Mouse (Mus musculus) E14TG2a.4 (cell line): ENCODE data around the gene Fgf13.

Experiments
- CTCF ChIP-seq: conservative IDR thresholded peaks from 2 replicates; pipeline ENCODE4 v1.5.1; 2014; ENCODE audit warnings: low read length
- POU5F1 ChIP-seq: IDR thresholded peaks from 2 replicates; pipeline ENCODE4 v1.6.1; 2014; ENCODE audit warnings: low read length, borderline replicate concordance

GRCm38 (mm10) chrX:59201146-59201545 is 366.7 kb downstream of the Fgf13 start:
- TF ChIP-seq CTCF (no peak), POU5F1 (no peak)
